Mouse (Mus musculus): ENCODE results near the gene Vipr1.
"Not testable (repeated sequence)": the region's sequence is repeated elsewhere in the genome, so short reads cannot be mapped to it uniquely, and the experiment has no call there.

Gene Vipr1

DNA sequence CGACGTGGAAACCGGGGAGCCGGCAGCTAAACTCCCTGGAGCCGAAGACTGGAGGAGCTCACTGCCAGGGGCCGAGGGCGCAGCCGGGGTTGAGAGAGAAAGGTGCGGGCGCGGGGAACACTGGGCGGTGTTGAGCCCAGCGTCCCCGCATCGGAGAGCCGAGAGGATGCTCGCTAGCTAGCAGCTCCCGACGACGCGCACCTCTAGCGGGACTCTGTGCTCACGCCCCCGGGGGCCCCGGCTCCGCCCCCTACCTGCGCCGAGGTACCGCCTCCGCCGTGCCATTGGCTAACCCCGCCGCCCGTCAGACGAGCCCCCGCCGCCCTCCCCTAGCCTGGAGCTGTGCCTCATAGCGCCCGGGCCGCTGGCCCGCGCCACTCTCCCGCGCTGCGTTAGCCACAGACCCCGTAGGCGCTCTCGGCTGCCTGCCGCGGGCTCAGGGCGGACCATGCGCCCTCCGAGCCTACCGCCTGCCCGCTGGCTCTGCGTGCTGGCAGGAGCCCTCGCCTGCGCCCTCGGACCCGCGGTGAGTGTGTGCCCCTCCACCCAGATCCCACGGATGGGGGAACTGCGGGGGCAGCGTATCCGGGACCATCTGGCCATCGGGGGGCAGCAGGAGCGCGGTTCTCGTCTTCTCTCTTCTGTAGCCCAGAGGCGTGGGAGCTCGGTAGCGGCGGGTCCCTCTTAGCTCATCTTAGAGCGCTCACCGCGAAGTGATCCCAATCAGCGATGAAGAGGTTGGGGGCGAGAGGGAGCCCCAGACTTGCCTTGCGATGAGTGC lies at the start of gene Vipr1:
TSS of gene Vipr1 (plus strand) at position 316 of the 781 bp plus-strand sequence.
- H3K4me3 ChIP-seq (replicated peaks; ENCODE audit: low read length) = peak within 1 kb of the TSS; percentile 88
- TF ChIP-seq POU5F1 (IDR thresholded peaks at IDR 0.05; ENCODE audit: borderline replicate concordance, low read length) (no peak), CTCF (conservative IDR thresholded peaks at IDR 0.05; ENCODE audit: low read length) (no peak), NANOG (IDR thresholded peaks at IDR 0.05; ENCODE audit: borderline replicate concordance, low read length) (no peak)
- H3K4me1 ChIP-seq (replicated peaks; ENCODE audit: low read depth, low read length) = peaks cover 25% of the 10 kb centered on the region
- H3K36me3 ChIP-seq (ENCODE audit: insufficient read depth, low read length) = no peaks in the 10 kb centered on the region
- peaks cover 97% of the 10 kb centered on the region for H3K27me3 ChIP-seq (ENCODE audit: insufficient read depth, low read length)
- peaks cover 15% of the 10 kb centered on the region for H3K9me3 ChIP-seq (ENCODE audit: low read length)

DNA sequence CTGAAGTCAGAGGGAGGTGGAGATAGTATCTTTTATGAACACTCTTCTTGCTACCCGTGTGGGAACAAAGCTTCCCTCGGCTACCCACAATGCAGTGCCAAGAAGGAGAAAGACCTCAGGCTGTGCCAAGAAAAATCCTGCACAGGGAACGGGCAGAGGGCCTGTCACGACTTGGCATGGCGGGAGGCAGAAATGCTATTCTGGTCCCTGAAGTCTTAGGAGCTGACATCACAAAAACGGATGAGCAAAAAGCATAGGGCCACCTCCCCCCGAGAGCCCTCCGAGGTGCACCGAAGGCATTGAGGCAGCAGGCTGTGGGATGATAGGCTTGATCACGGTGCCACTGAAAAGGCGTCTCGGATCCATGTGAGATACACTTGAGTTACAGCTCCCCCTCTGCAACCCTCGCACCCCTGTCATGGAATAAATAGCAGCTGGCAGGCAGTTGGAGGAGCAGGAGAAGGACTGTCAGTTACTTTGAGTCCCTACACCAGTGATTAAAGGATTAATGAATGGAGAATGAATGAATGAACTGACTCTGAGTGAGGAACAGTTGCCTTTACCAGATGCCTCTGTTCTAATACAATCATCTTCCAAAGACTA lies 49.5 kb upstream of the Vipr1 start:
- Histone ChIP-seq H3K9me3 (ENCODE audit: low read length) (peaks cover 13% of the 10 kb centered on the region), H3K4me3 (replicated peaks; ENCODE audit: low read length) (no peak overlapping the region), H3K27me3 (ENCODE audit: insufficient read depth, low read length) (0 out of 2 replicates have a peak, but pooled peaks cover 6% of the 10 kb centered on the region), H3K4me1 (replicated peaks; ENCODE audit: low read depth, low read length) (peaks cover 12% of the 10 kb centered on the region), H3K36me3 (ENCODE audit: insufficient read depth, low read length) (no peaks in the 10 kb centered on the region)
- TF ChIP-seq POU5F1 (IDR thresholded peaks at IDR 0.05; ENCODE audit: borderline replicate concordance, low read length) (no peak), CTCF (conservative IDR thresholded peaks at IDR 0.05; ENCODE audit: low read length) (no peak), NANOG (IDR thresholded peaks at IDR 0.05; ENCODE audit: borderline replicate concordance, low read length) (no peak)

DNA sequence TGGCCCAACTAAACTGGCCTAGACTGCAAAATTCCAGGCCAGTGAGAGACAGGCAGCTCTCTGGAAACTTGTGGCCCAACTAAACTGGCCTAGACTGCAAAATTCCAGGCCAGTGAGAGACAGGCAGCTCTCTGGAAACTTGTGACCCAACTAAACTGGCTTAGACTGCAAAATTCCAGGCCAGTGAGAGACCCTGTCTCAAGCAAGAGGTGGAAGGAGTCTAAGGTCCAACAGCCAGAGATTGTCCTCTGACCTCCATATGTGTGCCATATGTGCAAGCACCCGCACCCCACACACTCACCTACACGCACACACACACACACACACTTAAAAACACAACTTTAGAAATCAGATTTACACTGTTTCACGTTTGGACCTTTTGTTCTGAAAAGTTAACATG lies 48.7 kb upstream of the Vipr1 start:
- H3K9me3 ChIP-seq (ENCODE audit: low read length); H3K36me3 ChIP-seq (ENCODE audit: insufficient read depth, low read length); H3K27me3 ChIP-seq (ENCODE audit: insufficient read depth, low read length); H3K4me3 ChIP-seq (replicated peaks; ENCODE audit: low read length): not testable (repeated sequence)
- H3K4me1 ChIP-seq (replicated peaks; ENCODE audit: low read depth, low read length) = peaks cover 12% of the 10 kb centered on the region

DNA sequence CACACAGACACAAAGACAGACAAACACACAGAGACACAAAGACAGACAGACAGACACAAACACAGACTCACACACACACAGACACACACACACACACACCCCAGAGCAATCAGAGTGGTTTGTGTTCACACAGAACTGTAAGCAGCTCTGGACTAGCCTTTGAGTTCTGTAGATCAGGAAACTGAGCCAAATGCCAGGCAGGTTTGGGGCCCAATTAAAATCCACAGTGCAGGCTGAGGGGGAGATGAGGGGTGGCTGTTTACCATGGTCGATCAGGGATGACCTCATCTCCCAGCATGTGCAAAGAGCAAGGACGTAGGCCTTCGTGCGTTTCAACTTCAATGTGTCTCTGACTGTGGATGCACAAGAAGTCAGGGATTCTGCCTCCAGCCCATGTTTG lies 47.7 kb upstream of the Vipr1 start:
- Histone ChIP-seq H3K4me3 (replicated peaks; ENCODE audit: low read length) (no peak overlapping the region), H3K27me3 (ENCODE audit: insufficient read depth, low read length) (0 out of 2 replicates have a peak, but pooled peaks cover 10% of the 10 kb centered on the region), H3K36me3 (ENCODE audit: insufficient read depth, low read length) (no peaks in the 10 kb centered on the region), H3K4me1 (replicated peaks; ENCODE audit: low read depth, low read length) (peaks cover 11% of the 10 kb centered on the region), H3K9me3 (ENCODE audit: low read length) (peaks cover 7% of the 10 kb centered on the region; the same call in 1 of the 2 replicates)
- TF ChIP-seq POU5F1 (IDR thresholded peaks at IDR 0.05; ENCODE audit: borderline replicate concordance, low read length) (no peak), CTCF (conservative IDR thresholded peaks at IDR 0.05; ENCODE audit: low read length) (no peak), NANOG (IDR thresholded peaks at IDR 0.05; ENCODE audit: borderline replicate concordance, low read length) (no peak)

DNA sequence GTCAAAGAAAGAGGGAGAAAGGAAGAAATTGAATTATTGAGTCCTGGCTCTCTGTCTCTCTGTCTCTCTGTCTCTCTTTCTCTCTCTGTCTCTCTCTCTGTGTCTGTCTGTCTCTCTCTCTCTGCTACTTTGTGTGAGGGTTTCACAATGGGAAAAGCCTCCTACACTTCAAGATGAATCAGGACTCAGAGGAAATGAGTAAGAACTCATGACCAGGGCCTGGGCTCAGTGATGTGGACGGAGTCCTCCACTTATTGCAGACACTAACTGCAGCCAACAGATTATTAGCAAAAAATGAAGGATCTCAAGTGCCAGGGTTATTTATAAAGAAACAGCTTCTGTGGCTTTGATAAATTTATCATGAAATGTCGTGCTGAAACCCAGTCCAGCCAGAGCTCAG lies 44.4 kb upstream of the Vipr1 start:
- 0 out of 2 replicates have a peak, but pooled peaks cover 7% of the 10 kb centered on the region for H3K27me3 ChIP-seq (ENCODE audit: insufficient read depth, low read length)
- H3K36me3 ChIP-seq (ENCODE audit: insufficient read depth, low read length) = no peaks in the 10 kb centered on the region
- no peak overlapping the region for H3K4me3 ChIP-seq (replicated peaks; ENCODE audit: low read length)
- TF ChIP-seq POU5F1 (IDR thresholded peaks at IDR 0.05; ENCODE audit: borderline replicate concordance, low read length) (no peak), CTCF (conservative IDR thresholded peaks at IDR 0.05; ENCODE audit: low read length) (no peak)
- H3K9me3 ChIP-seq (ENCODE audit: low read length) = peaks cover 6% of the 10 kb centered on the region; the same call in 1 of the 2 replicates
- peaks cover 23% of the 10 kb centered on the region for H3K4me1 ChIP-seq (replicated peaks; ENCODE audit: low read depth, low read length)

DNA sequence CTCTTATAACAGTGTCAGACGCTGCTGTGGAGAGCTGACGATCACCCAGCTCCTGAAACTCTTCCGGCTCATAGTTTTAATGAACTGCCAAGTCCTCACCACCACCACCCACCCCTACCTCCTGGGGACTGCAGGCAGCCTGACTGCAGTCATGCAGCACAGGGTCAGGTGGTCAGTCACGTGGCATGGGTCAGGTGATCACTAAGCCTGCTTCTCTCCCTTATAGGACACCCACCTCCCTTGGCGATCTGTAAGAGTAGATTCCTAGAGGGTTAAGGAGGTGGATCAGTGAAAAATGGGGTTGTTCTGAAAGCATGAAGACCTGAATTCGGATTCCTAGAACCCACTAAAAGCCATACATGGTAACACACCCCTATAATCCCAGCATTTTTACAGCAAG lies 43.0 kb upstream of the Vipr1 start:
- peaks cover 14% of the 10 kb centered on the region for H3K9me3 ChIP-seq (ENCODE audit: low read length)
- 0 out of 2 replicates have a peak, but pooled peaks cover 7% of the 10 kb centered on the region for H3K27me3 ChIP-seq (ENCODE audit: insufficient read depth, low read length)
- no peak for TF ChIP-seq CTCF (conservative IDR thresholded peaks at IDR 0.05; ENCODE audit: low read length)
- TF ChIP-seq POU5F1 (IDR thresholded peaks at IDR 0.05; ENCODE audit: borderline replicate concordance, low read length) = no peak
- no peak for TF ChIP-seq NANOG (IDR thresholded peaks at IDR 0.05; ENCODE audit: borderline replicate concordance, low read length)
- H3K4me3 ChIP-seq (replicated peaks; ENCODE audit: low read length) = no peak overlapping the region
- peaks cover 23% of the 10 kb centered on the region for H3K4me1 ChIP-seq (replicated peaks; ENCODE audit: low read depth, low read length)
- no peaks in the 10 kb centered on the region for H3K36me3 ChIP-seq (ENCODE audit: insufficient read depth, low read length)

DNA sequence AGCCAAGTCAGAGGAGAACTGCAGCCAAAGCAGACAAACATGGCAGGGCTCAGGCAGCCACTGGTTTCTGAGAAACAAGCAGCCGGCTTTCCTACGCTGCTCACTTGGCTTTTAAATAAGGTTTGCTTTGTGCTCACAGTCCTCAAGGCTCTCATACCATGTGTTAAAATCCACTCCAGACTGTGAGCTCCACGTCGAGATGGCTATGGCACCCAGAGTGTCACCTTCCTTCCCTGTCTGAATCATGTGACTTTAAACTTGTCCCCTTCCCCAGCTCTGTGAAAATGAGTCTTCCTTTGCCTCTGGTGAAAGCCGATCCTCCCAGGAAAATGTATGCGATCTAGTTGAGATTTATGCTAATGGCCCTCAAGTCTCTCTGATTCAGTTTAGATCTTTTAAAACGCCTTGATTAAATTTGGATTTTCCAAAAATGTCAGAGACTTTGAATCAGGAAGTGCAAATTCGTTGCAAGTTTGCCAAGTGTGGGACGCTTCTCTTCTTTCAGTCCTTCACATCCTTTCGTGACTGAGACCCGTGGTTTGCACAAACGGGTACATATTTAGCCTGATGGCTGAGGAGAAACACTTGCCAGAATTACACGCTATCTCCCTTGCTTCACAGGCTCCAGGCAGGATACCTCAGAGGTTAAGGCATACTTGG lies 42.2 kb upstream of the Vipr1 start:
- Histone ChIP-seq H3K4me1 (replicated peaks; ENCODE audit: low read depth, low read length) (peaks cover 23% of the 10 kb centered on the region), H3K27me3 (ENCODE audit: insufficient read depth, low read length) (0 out of 2 replicates have a peak, but pooled peaks cover 7% of the 10 kb centered on the region), H3K4me3 (replicated peaks; ENCODE audit: low read length) (no peak overlapping the region), H3K36me3 (ENCODE audit: insufficient read depth, low read length) (no peaks in the 10 kb centered on the region), H3K9me3 (ENCODE audit: low read length) (peaks cover 14% of the 10 kb centered on the region)
- TF ChIP-seq POU5F1 (IDR thresholded peaks at IDR 0.05; ENCODE audit: borderline replicate concordance, low read length) = no peak
- no peak for TF ChIP-seq CTCF (conservative IDR thresholded peaks at IDR 0.05; ENCODE audit: low read length)
- no peak for TF ChIP-seq NANOG (IDR thresholded peaks at IDR 0.05; ENCODE audit: borderline replicate concordance, low read length)

DNA sequence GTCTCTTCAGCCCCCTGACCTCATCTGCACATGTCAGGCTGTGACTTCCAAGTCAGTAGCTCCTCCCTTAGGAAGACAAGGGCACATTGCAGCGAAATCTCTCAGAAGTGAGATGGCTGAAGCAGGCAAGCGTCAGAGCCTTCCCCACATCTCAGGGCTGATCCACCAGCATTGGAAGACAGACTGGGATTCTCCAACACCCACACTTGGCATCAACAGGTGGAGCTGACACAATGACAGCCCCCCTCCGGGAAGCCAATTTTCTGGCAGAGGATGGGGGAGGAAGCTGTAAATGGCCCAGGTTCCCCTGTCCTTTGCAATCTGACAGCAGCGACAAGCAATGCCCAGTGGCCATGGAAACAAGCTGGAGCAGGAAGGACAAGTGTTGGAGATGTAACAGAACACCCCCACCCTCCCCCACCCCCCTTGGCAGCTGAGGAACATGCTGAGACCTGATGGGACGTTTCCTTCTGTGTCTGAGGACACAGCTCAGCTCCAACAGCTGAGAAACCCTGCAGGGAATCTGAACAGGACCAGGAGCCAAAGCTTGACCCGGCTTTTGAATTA lies 41.6 kb upstream of the Vipr1 start:
- Histone ChIP-seq H3K9me3 (ENCODE audit: low read length) (peaks cover 14% of the 10 kb centered on the region), H3K36me3 (ENCODE audit: insufficient read depth, low read length) (no peaks in the 10 kb centered on the region), H3K4me1 (replicated peaks; ENCODE audit: low read depth, low read length) (peaks cover 23% of the 10 kb centered on the region), H3K4me3 (replicated peaks; ENCODE audit: low read length) (no peak overlapping the region), H3K27me3 (ENCODE audit: insufficient read depth, low read length) (0 out of 2 replicates have a peak, but pooled peaks cover 8% of the 10 kb centered on the region)
- no peak for TF ChIP-seq POU5F1 (IDR thresholded peaks at IDR 0.05; ENCODE audit: borderline replicate concordance, low read length)
- no peak for TF ChIP-seq CTCF (conservative IDR thresholded peaks at IDR 0.05; ENCODE audit: low read length)
- no peak for TF ChIP-seq NANOG (IDR thresholded peaks at IDR 0.05; ENCODE audit: borderline replicate concordance, low read length)
